Mouse (Mus musculus): ENCODE measurements around the gene Btd. TPM values are rescaled to one million over a fixed set of nuclear protein-coding genes. Genes with fewer than 3 reads are reported as not detected.
"Not testable (repeated sequence)": the region's sequence is repeated elsewhere in the genome, so short reads cannot be mapped to it uniquely, and the experiment has no call there.

The Btd gene
- 65.9 and 70.8 TPM in 2 replicates for total RNA-seq (2021)
- long read RNA-seq, transcript Btd-201 (4 exons, 2,324 nt): major isoform, 103 of 123 reads
- long read RNA-seq, transcript Btd-202 (3 exons, 689 nt): minor isoform, 5 of 123 reads
- long read RNA-seq, partial matches to known transcripts: 14 of 123 reads
- long read RNA-seq, other reads (novel, unspliced or antisense): 1 of 123 reads

- peak; percentile 82 for DNase-seq
Measured at GRCm38 (mm10) chr14:31640890-31641505, at the start of gene Btd, which contains the start of gene Hacl1. Btd (plus strand) TSS chr14:31641028. Hacl1 (minus strand) TSS chr14:31641286.

GRCm38 (mm10) chr14:31591243-31591642 is 49.6 kb upstream of the Btd start, which contains the start of gene Colq:
Colq (minus strand) TSS chr14:31591343.
- no peak for DNase-seq

GRCm38 (mm10) chr14:31593036-31593435 is 47.8 kb upstream of the Btd start:
- DNase-seq: no peak

- no peak for DNase-seq
Measured at GRCm38 (mm10) chr14:31594693-31595092, 46.1 kb upstream of the Btd start.

- DNase-seq: no peak
Measured at GRCm38 (mm10) chr14:31596408-31596807, 44.4 kb upstream of the Btd start.

GRCm38 (mm10) chr14:31597446-31597845 is 43.4 kb upstream of the Btd start:
- DNase-seq: no peak

GRCm38 (mm10) chr14:31601908-31602615 is 38.8 kb upstream of the Btd start:
- DNase-seq: no peak

- not testable (repeated sequence) for DNase-seq
Measured at GRCm38 (mm10) chr14:31602616-31602979, 38.2 kb upstream of the Btd start.

- no peak for DNase-seq
Measured at GRCm38 (mm10) chr14:31604916-31605315, 35.9 kb upstream of the Btd start.

- DNase-seq: no peak
Measured at GRCm38 (mm10) chr14:31605514-31605913, 35.3 kb upstream of the Btd start.

- DNase-seq: no peak
Measured at GRCm38 (mm10) chr14:31611986-31612385, 28.8 kb upstream of the Btd start.

- no peak for DNase-seq
Measured at GRCm38 (mm10) chr14:31613671-31614070, 27.2 kb upstream of the Btd start.

- DNase-seq: no peak
Measured at GRCm38 (mm10) chr14:31617204-31617603, 23.6 kb upstream of the Btd start.

- no peak for DNase-seq
Measured at GRCm38 (mm10) chr14:31617997-31618396, 22.8 kb upstream of the Btd start.

- no peak for DNase-seq
Measured at GRCm38 (mm10) chr14:31620591-31621223, 20.1 kb upstream of the Btd start.

- DNase-seq: no peak
Measured at GRCm38 (mm10) chr14:31622748-31623147, 18.1 kb upstream of the Btd start.

- DNase-seq: no peak
Measured at GRCm38 (mm10) chr14:31630677-31631076, 10.2 kb upstream of the Btd start.

GRCm38 (mm10) chr14:31640346-31640889 is 410 bp upstream of the Btd start, which contains the start of gene Gm49387:
Gm49387 (minus strand) TSS chr14:31640878.
- no peak for DNase-seq

- no peak for DNase-seq
Measured at GRCm38 (mm10) chr14:31641506-31642155, 803 bp downstream of the Btd start.

- peak; percentile 76 for DNase-seq
Measured at GRCm38 (mm10) chr14:31644183-31644830, 3.5 kb downstream of the Btd start.

GRCm38 (mm10) chr14:31644931-31645547 is 4.2 kb downstream of the Btd start:
- DNase-seq: no peak

Data from adrenal gland, postnatal 25 days (tissue).